Mouse (Mus musculus) heart, adult 2 months (tissue): ENCODE results near the gene Gabpb1. TPM values are rescaled to one million over a fixed set of nuclear protein-coding genes. Genes with fewer than 3 reads are reported as not detected.
"Not testable (repeated sequence)": the region's sequence is repeated elsewhere in the genome, so short reads cannot be mapped to it uniquely, and the experiment has no call there.

Experiments used
- DNase-seq, 2 experiments: peaks; one replicate each; pipeline ENCODE4 v3.0.0; 2021
- H3K27ac ChIP-seq: fragments of 200-600 bp; 2 replicates; pipeline ENCODE4 v1.8.1; 2022
- H3K27me3 ChIP-seq: fragments of 200-500 bp; 2 replicates; pipeline ENCODE4 v1.6.1; 2012; ENCODE audit warnings: mild to moderate bottlenecking, low read length, inconsistent platforms, mixed read lengths; ENCODE audit not compliant: control insufficient read depth, insufficient read depth
- H3K36me3 ChIP-seq: fragments of 200-500 bp; 2 replicates; pipeline ENCODE4 v1.6.1; 2012; ENCODE audit warnings: low read length, inconsistent platforms; ENCODE audit not compliant: control insufficient read depth, insufficient read depth
- H3K4me1 ChIP-seq: fragments of 200-500 bp; 2 replicates; pipeline ENCODE4 v1.6.1; 2011; ENCODE audit warnings: low read length; ENCODE audit not compliant: control insufficient read depth, insufficient read depth
- H3K4me3 ChIP-seq: fragments of 200-600 bp; 2 replicates; pipeline ENCODE4 v1.8.1; 2022
- H3K79me2 ChIP-seq: fragments of 200-500 bp; replicated peaks from 2 replicates; pipeline ENCODE4 v1.6.1; 2012; ENCODE audit warnings: mild to moderate bottlenecking, inconsistent platforms, low read length, moderate library complexity, mixed read lengths; ENCODE audit not compliant: control insufficient read depth, insufficient read depth
- H3K9ac ChIP-seq: fragments of 200-500 bp; 2 replicates; pipeline ENCODE4 v1.6.1; 2012; ENCODE audit warnings: low read depth, mild to moderate bottlenecking, control low read depth, inconsistent platforms, low read length, mixed read lengths
- CTCF ChIP-seq: fragments of 200-600 bp; IDR thresholded peaks from 2 replicates; pipeline ENCODE4 v1.8.1; 2022; ENCODE audit warnings: antibody characterized with exemption, mild to moderate bottlenecking, moderate library complexity
- EP300 ChIP-seq: fragments of 200-500 bp; IDR thresholded peaks from 2 replicates; pipeline ENCODE4 v1.6.1; 2011; ENCODE audit warnings: low read depth, low read length, control low read depth; ENCODE audit not compliant: insufficient read depth
- POLR2A ChIP-seq: fragments of 200-500 bp; IDR thresholded peaks from 2 replicates; pipeline ENCODE4 v1.6.1; 2011; ENCODE audit warnings: mild to moderate bottlenecking, low read depth, low read length, control low read depth; ENCODE audit not compliant: insufficient read depth
- WGBS: fragments of 180-500 bp; shearing (Covaris S2); methylation state at CpG from one replicate; pipeline ENCODE4 v1.1.7; 2018; 5-methylcytosine and 5-hydroxymethylcytosine counted together
- intact Hi-C: fragments of 180-260 bp; cut with DNase I; formaldehyde crosslinking; loops from one replicate; pipeline ENCODE4 v1.15.1; 2025
- polyA plus RNA-seq: library from polyadenylated mRNA; depleted of rRNA; stranded (reverse); fragments of >200 nt; gene quantifications from 2 replicates; pipeline ENCODE4 v1.2.3, GENCODE M21; 2012
- total RNA-seq, 2 experiments: library from RNA; stranded (reverse); gene quantifications; 2 replicates each; pipeline ENCODE4 v1.2.3; 2021

Gabpb1 gene
- total and polyA plus RNA-seq, 3 experiments: 5.8 to 13.1 (median 10.6) TPM

DNA sequence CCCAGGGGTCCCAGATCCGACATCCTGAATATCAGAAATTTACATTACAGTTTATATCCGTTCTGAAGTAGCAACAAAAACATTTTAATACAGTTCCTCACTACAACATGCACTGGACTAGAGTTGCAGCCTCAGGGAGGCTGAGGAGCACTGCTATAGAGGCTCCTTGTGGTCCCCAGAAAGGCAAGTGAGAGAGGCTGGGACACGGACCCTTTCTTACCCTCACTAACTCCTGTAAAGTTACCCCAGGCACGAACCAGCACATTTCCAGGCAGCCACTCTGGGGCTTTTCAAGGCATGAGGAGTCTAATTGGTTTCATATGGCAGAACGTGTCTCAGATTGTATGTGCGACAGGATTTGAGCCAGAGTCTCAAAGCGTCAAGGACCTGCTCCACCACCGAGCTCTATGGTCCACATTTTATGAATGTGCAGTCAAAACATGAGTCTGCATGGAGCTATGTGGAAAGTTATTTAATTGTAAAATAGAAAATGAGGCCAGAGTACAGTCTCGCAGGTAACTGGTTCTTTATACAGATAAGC is 47.6 kb downstream of the Gabpb1 start:
- Histone ChIP-seq H3K27me3 (no peaks in the 10 kb centered on the region), H3K36me3 (no peaks in the 10 kb centered on the region; the same call in 1 of the 2 replicates), H3K9ac (no peak overlapping the region), H3K4me1 (no peaks in the 10 kb centered on the region), H3K79me2 (no peaks in the 10 kb centered on the region), H3K27ac (no peak overlapping the region), H3K4me3 (no peak overlapping the region)
- intact Hi-C loops: no loop called here
- 88% methylated on average over 9 of the region's 9 CpGs for WGBS
- DNase-seq: no peak
- TF ChIP-seq CTCF (no peak), POLR2A (no peak), EP300 (no peak)

DNA sequence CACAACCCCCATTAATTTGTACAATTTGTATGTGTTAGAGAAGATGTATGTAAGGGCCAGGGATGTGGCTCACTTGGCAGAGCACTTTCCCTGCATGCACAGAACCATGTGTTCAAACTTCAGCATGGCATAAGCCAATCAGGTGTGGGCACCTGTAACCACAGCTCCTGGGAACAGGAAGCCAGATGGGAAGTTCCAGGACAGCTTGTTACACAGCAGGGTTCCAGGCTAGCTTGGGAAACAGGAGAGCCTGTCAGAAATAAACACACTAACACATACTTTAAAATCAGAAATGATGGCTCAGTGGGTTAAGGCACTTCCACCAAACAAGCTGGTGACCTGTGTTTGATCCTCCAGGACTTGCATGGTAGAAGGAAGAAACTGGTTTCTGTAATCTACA is 53.0 kb downstream of the Gabpb1 start:
- no peaks in the 10 kb centered on the region for H3K79me2 ChIP-seq
- intact Hi-C loops: no loop called here

DNA sequence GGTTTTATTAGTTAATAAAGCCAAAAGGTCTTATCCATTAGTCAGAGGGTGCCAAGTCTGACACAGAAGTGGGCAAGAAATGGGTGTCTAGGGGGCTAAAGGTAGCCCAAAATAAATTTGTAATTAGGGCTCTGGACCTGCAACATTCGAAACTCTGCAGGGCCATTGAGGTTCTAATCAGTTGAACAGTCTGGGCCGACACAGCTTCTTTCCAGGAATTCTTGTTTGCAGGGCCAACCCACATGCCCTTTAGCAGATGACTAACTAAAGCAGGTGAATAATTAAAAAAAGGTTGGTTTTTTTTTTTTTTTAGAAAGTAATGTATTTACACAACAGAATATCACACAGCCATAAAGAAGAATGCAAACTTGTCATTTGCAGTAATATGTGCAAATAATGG is 53.7 kb downstream of the Gabpb1 start:
- H3K27me3 ChIP-seq: no peaks in the 10 kb centered on the region
- DNase-seq: no peak
- H3K36me3 ChIP-seq: no peaks in the 10 kb centered on the region
- no peak overlapping the region for H3K9ac ChIP-seq
- H3K27ac ChIP-seq: no peak overlapping the region
- WGBS: 68% methylated on average over 2 of the region's 2 CpGs
- H3K4me3 ChIP-seq: no peak overlapping the region
- no peaks in the 10 kb centered on the region for H3K79me2 ChIP-seq
- intact Hi-C loops: no loop called here
- H3K4me1 ChIP-seq: peaks cover 3% of the 10 kb centered on the region
- TF ChIP-seq EP300 (no peak), CTCF (no peak), POLR2A (no peak)

More for the DNA sequence above, 53.0 kb downstream of the Gabpb1 start:
- Histone ChIP-seq H3K27ac (no peak overlapping the region), H3K27me3 (no peaks in the 10 kb centered on the region), H3K4me1 (peaks cover 3% of the 10 kb centered on the region), H3K4me3 (no peak overlapping the region), H3K9ac (no peak overlapping the region), H3K36me3 (no peaks in the 10 kb centered on the region)
- TF ChIP-seq POLR2A (no peak), CTCF (no peak), EP300 (no peak)
- no peak for DNase-seq

DNA sequence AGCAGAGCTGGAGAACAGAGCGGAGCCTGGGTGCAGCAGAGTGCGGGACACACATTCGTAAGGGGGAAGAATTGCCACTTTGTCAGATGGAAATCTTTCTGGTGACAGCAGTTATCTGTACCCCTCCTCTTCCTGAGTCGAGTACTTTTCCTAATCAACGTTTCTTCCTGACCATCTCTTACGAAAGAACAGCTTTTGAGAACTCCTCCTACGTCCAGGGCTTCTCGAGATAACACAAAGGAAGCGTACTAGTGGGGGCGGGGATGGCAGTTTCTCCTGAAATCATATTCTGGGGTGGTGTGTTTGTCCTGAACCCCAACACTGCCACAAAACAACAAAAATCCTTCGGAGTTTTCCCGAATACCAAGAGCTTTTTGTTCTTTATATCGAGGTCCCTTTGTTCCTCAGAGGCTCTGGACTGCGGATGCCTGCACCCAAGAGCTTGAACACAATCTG is 56.9 kb downstream of the Gabpb1 start, which contains the start of gene Hdc:
Hdc (minus strand) TSS at position 51 of the 456 bp plus-strand sequence.
- TF ChIP-seq POLR2A (no peak), CTCF (no peak), EP300 (no peak)
- intact Hi-C loops: no loop called here

DNA sequence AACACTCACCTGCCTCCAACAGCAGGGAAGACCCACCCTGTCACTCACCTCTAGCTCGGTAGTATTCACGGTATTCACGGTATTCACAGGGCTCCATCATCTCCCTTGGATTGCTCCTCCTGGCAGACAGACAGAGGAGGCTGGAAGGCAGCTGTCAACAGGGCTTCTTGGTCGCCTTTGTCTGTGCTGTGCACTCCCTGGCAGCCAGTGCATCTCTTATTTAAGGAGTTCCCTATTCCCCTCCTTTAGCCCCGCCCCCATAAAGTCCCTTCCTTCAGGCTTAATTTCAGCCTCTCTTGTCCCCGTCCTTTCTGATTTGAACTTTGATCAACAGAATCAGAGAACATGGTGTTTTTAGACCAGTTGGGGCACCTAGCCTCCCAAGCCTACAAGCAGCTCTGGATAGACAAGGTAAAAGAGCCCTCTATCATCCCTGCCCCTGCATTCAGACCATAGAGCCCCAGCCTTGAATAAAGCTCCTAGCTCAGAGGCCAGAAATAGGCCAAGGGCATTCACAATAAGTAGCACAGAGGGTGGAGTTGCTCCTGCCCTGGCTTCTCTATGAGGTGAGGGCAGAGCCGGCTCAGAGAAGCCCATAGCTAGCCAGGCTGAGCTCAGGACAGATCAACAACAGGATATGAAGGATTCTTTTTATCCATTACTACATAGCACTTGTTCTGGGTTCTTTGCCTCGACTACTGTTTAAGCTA is 57.5 kb downstream of the Gabpb1 start:
- H3K36me3 ChIP-seq: no peaks in the 10 kb centered on the region
- DNase-seq: peak; percentile 20 to 33
- no peaks in the 10 kb centered on the region for H3K79me2 ChIP-seq
- H3K4me1 ChIP-seq: peaks cover 3% of the 10 kb centered on the region
- 11% methylated on average over 8 of the region's 8 CpGs for WGBS
- no peak for TF ChIP-seq EP300
- no peak for TF ChIP-seq CTCF
- TF ChIP-seq POLR2A: no peak
- H3K9ac ChIP-seq: no peak overlapping the region
- intact Hi-C loops: no loop called here
- peak overlapping the region; percentile 54 for H3K27ac ChIP-seq
- H3K27me3 ChIP-seq: no peaks in the 10 kb centered on the region
- no peak overlapping the region for H3K4me3 ChIP-seq

More for the DNA sequence above, 56.9 kb downstream of the Gabpb1 start, which contains the start of gene Hdc:
- peak within 1 kb of the TSS; percentile 54 for H3K27ac ChIP-seq
- peak within 1 kb of the TSS; percentile 35; the same call in 1 of the 2 replicates for H3K9ac ChIP-seq
- no peaks in the 10 kb centered on the region for H3K36me3 ChIP-seq
- WGBS: 31% methylated on average over 14 of the region's 14 CpGs
- no peaks in the 10 kb centered on the region for H3K79me2 ChIP-seq
- no peak within 1 kb of the TSS for H3K4me3 ChIP-seq
- DNase-seq: no peak
- H3K4me1 ChIP-seq: peaks cover 3% of the 10 kb centered on the region
- no peaks in the 10 kb centered on the region for H3K27me3 ChIP-seq

DNA sequence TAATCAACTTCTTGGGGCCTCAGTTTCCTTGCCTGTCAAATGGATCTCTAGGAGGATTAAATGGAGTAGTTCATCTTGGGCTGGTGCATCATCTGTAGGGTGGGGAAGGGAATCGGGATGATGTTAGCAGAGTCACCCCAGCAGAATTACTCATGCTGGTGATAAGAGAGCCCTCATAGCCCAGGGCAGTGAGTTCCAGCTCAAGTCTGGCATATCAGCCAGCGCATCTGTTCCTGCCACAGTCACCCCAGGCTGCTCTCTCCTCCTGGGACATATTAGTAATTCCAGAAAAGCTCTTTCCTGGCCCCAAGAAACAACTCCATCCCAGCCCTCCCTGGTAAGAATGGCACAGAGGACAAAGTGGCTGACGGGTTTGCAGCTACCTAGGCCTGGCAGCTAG is 60.8 kb downstream of the Gabpb1 start:
- WGBS: 97% methylated on average over 3 of the region's 3 CpGs
- no peaks in the 10 kb centered on the region for H3K79me2 ChIP-seq

DNA sequence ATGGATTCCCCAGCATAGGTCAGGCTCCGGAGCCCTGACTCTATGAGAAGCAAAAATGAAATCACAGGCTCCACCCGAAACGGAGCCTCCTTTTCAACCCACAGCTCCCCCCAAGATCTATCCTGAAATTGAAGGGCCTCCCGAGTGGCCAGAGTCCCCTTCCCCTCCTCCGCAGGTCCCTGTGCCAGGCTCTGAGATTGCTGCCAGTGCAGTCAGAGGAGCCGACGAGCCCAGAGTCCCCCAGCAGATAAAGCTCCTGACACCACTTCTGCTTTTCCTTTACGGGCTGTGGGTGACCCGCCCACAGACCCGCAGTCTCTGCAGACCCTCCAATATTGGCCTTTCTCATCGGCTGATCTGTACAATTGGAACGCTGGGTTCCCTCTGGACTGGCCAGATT is 66.5 kb downstream of the Gabpb1 start:
- intact Hi-C loops: not testable (repeated sequence)

More for the DNA sequence above, 60.8 kb downstream of the Gabpb1 start:
- H3K36me3 ChIP-seq: no peaks in the 10 kb centered on the region
- no peak overlapping the region for H3K27ac ChIP-seq
- H3K4me3 ChIP-seq: no peak overlapping the region
- TF ChIP-seq POLR2A (no peak), CTCF (no peak), EP300 (no peak)
- intact Hi-C loops: no loop called here
- H3K9ac ChIP-seq: no peak overlapping the region
- no peak for DNase-seq
- peaks cover 3% of the 10 kb centered on the region for H3K4me1 ChIP-seq
- no peaks in the 10 kb centered on the region for H3K27me3 ChIP-seq

More for the DNA sequence above, 66.5 kb downstream of the Gabpb1 start:
- not testable (repeated sequence) for H3K79me2 ChIP-seq, H3K36me3 ChIP-seq, H3K27me3 ChIP-seq, H3K4me1 ChIP-seq, H3K9ac ChIP-seq, H3K27ac ChIP-seq, DNase-seq, H3K4me3 ChIP-seq
- 47% methylated on average over 12 of the region's 12 CpGs for WGBS
